Mouse (Mus musculus) E14TG2a.4 (cell line): ENCODE results near the gene Cfap298.

Experiments
- CTCF ChIP-seq: conservative IDR thresholded peaks from 2 replicates; pipeline ENCODE4 v1.5.1; 2014; ENCODE audit warnings: low read length
- POU5F1 ChIP-seq: IDR thresholded peaks from 2 replicates; pipeline ENCODE4 v1.6.1; 2014; ENCODE audit warnings: low read length, borderline replicate concordance

DNA sequence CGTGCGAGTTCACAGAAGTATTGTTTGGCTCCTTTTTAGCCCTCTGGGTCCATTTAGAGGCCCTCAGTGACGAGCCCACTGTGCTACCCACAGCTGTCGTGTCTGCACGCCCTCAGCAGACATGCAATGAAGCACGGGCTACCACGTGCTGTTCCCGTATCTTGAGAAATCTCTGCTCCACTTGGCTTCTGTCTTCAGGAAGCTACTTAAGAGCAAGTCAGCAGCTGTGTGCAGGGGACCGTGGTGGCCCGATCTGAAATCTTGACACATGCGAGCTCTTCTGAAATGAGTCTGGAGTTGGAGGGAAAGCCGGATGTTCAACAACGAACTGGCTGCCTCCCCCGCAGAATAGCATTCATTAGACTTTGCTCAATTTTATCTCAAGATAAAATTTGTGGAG is 43.3 kb downstream of the Cfap298 start:
- TF ChIP-seq CTCF (no peak), POU5F1 (no peak)
